Mouse (Mus musculus) midbrain, postnatal 0 days (tissue): ENCODE measurements around the gene Rras. TPM values are rescaled to one million over a fixed set of nuclear protein-coding genes. Genes with fewer than 3 reads are reported as not detected.

ENCODE experiments used
- ATAC-seq: fragments of 200-750 bp; cut with Nextera tagmentation; 2 replicates; pipeline ENCODE4 v1.8.0; 2017; ENCODE audit warnings: moderate number of reproducible peaks, mild to moderate bottlenecking, moderate TSS enrichment, moderate library complexity; ENCODE audit not compliant: low FRiP score
- DNase-seq: peaks from one replicate; pipeline ENCODE4 v3.0.0-alpha.2; 2015; ENCODE audit warnings: low spot score
- H3K27ac ChIP-seq: fragments of 300-500 bp; sonication (generic); 2 replicates; pipeline ENCODE4 v1.5.1; 2014; ENCODE audit warnings: low read depth, mild to moderate bottlenecking, low read length, mixed read lengths
- H3K27me3 ChIP-seq: fragments of 300-500 bp; sonication (generic); 2 replicates; pipeline ENCODE4 v1.6.1; 2014; ENCODE audit warnings: low read length, control low read depth, mixed read lengths; ENCODE audit not compliant: insufficient read depth
- H3K36me3 ChIP-seq: fragments of 300-500 bp; sonication (generic); 2 replicates; pipeline ENCODE4 v1.6.1; 2014; ENCODE audit warnings: low read length, control low read depth, mixed read lengths; ENCODE audit not compliant: insufficient read depth
- H3K4me1 ChIP-seq: fragments of 300-500 bp; sonication (generic); 2 replicates; pipeline ENCODE4 v1.6.1; 2014; ENCODE audit warnings: mild to moderate bottlenecking, control low read depth, antibody characterized with exemption, low read length, mixed read lengths; ENCODE audit not compliant: insufficient read depth
- H3K4me2 ChIP-seq: fragments of 300-500 bp; sonication (generic); 2 replicates; pipeline ENCODE4 v1.6.1; 2014; ENCODE audit warnings: low read depth, mild to moderate bottlenecking, low read length, mixed read lengths; ENCODE audit not compliant: poor library complexity, severe bottlenecking
- H3K4me3 ChIP-seq: fragments of 300-500 bp; sonication (generic); 2 replicates; pipeline ENCODE4 v1.5.1; 2014; ENCODE audit warnings: low read depth, mild to moderate bottlenecking, low read length, moderate library complexity
- H3K9ac ChIP-seq: fragments of 300-500 bp; sonication (generic); replicated peaks from 2 replicates; pipeline ENCODE4 v1.6.1; 2014; ENCODE audit warnings: mild to moderate bottlenecking, low read length, moderate library complexity, mixed read lengths; ENCODE audit not compliant: poor library complexity, severe bottlenecking
- H3K9me3 ChIP-seq: fragments of 300-500 bp; sonication (generic); 2 replicates; pipeline ENCODE4 v1.6.1; 2016; ENCODE audit warnings: low read length, control low read depth
- CTCF ChIP-seq: IDR thresholded peaks from 2 replicates; pipeline ENCODE4 v1.5.1; 2016; ENCODE audit warnings: antibody characterized with exemption, mild to moderate bottlenecking
- WGBS: fragments of 180-500 bp; shearing (Covaris S2); extraction: QIAGEN DNeasy Blood & Tissue Kit; methylation state at CpG from one replicate; pipeline ENCODE4 v1.1.7; 2014; 5-methylcytosine and 5-hydroxymethylcytosine counted together
- polyA plus RNA-seq: library from polyadenylated mRNA; unstranded; fragments of >200 nt; fragmentation: Nextera tagmentation; extraction: Ambion mirVana; gene quantifications from 2 replicates; pipeline ENCODE4 v1.2.1, GENCODE M21; 2015
- total RNA-seq: library from RNA; depleted of rRNA; stranded (reverse); fragments of >200 nt; gene quantifications from 2 replicates; pipeline ENCODE4 v1.2.3, GENCODE M21; 2014

Gene Rras
- total and polyA plus RNA-seq, 2 experiments from 2014 or later = 7.9 to 14.0 TPM

DNA sequence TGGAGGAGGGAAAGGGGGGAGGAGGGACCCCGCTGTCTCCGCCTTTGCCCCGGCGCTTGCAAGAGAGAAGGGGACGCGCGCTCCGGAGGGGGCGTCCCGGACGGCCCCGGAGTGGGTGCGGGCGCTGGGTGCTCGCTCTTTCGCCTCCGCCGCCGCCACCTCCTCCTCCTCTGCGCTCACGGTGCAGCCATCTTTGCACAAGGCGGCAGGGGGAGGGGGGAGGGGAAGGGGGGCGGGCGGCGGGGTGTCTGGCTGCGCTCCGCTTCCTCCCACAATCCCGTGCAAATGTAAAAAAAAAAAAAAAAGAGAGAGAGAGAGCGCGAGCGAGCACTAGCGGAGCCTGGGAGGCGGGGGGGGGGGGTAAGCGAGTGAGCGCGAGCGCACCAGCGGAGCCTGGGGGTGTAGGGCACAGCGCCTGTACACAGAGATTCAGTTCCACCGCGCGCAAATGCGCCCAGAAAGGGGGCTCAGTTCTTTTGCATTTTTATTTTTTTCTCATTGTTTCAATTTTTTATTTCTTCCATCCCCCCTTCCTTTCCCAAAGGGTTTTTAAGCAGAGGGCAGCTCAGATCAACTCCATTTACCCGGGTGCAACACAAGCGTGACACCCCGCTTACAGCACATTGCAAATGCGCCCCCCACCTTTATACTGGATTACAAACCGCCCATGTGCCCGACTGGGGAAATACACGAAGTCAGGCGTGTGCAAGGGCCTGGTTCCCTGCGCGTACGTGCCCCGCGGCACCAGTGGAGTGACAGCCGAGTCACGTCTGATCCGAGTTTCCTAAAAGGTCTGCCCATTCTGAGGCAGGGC, 35.6 kb downstream of the Rras start:
- ATAC-seq (peak; percentile 45), DNase-seq (peak; percentile 85)
- WGBS = 2% methylated on average over 26 of the region's 59 CpGs
- Histone ChIP-seq H3K27me3 (no peaks in the 10 kb centered on the region), H3K4me2 (peak overlapping the region; percentile 93), H3K27ac (peak overlapping the region; percentile 99), H3K36me3 (peaks cover 19% of the 10 kb centered on the region), H3K4me1 (peaks cover 4% of the 10 kb centered on the region; the same call in 1 of the 2 replicates), H3K9me3 (no peaks in the 10 kb centered on the region), H3K9ac (peak overlapping the region; percentile 96), H3K4me3 (peak overlapping the region; percentile 81)
- TF ChIP-seq CTCF = no peak

DNA sequence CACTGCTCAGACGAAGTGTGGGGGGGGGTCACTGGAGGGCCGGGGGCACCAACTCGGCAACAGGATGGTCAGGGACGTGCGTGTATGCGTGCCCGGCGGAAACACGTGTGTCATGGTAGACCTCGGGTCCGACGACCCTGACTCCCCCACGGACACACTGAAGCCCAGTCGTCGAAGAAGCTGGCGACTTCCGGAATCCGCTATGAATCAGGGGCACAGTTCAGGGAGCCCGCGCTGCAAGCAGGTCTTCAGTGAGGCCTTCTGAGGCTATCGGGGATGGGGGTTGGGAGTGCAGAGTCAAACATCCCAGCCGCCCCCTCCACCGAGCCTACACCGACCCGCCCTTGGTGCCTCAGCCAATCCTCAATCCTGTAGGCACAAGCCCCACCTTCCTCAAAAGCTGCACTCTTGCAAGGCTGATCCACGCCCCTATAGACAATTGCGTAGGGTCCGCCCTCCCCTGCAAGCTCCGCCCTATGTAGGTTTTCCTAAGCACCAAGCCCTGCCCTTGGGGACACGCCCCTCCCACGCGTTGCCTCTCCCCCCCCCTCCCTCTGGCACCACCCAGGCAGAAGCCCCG, 36.3 kb downstream of the Rras start:
- Histone ChIP-seq H3K4me3 (peak overlapping the region; percentile 81), H3K9ac (peak overlapping the region; percentile 96), H3K4me1 (peaks cover 8% of the 10 kb centered on the region; the same call in 1 of the 2 replicates), H3K9me3 (no peaks in the 10 kb centered on the region), H3K27me3 (no peaks in the 10 kb centered on the region), H3K27ac (peak overlapping the region; percentile 99), H3K36me3 (peaks cover 12% of the 10 kb centered on the region), H3K4me2 (peak overlapping the region; percentile 93)
- 0% methylated on average over 32 of the region's 33 CpGs for WGBS
- peak; percentile 97 for DNase-seq
- peak; percentile 85 for ATAC-seq
- TF ChIP-seq CTCF = no peak

DNA sequence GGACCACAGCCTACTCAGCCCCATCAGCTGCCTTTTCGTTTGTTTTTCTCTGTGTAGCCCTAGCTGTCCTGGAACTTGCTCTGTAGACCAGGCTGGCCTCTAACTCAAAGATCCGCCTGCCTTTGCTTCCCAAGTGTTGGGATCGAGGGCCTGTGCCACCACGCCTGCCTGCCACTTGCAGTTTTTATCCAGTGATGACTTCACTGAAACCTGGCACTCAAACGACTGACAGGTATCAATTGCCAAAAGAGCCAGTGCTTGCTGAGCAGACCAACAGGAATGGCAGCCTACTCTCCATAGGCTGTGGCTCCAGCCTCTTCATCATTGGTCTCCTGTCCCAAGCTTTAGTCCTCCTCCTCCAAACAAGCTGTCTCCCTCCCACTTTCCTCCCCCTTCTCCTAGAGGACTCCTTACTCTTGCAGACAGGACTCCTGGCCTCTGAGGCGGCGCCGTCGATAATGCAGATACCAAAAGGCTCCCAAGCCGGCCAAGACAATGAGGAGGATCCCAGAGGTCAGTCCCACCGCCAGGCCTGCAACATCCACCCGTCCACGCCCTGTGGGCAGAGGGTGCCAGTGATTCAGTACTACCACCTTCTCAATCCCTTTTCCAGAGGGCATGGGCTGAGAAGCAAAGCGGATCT, 38.7 kb downstream of the Rras start:
- Histone ChIP-seq H3K4me3 (no peak overlapping the region), H3K9me3 (no peaks in the 10 kb centered on the region), H3K36me3 (no peaks in the 10 kb centered on the region), H3K27ac (no peak overlapping the region), H3K4me1 (peaks cover 14% of the 10 kb centered on the region; the same call in 1 of the 2 replicates), H3K27me3 (no peaks in the 10 kb centered on the region), H3K9ac (no peak overlapping the region), H3K4me2 (no peak overlapping the region)
- TF ChIP-seq CTCF = no peak
- WGBS = 62% methylated on average over 14 of the region's 14 CpGs
- DNase-seq (no peak), ATAC-seq (no peak)

DNA sequence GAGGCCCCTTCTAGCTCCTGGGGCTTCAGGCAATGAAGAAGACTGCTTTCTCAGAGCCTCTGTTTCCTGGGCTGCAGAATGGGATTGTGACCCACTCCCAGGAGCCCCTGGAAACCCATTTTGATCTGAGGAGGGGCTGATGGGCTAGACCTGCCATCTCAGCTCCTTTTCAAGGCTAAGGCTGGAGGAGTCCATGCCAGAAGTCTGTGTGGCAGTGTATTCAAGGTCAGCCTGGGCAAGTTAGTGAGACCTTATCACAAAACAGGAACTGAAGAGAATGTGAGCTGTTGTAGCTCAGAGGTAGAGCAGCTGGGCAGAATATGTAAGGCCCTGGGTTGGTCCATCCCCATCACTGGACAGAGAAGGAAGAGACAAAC, 39.2 kb downstream of the Rras start:
- ATAC-seq = no peak
- Histone ChIP-seq H3K9ac (no peak overlapping the region), H3K4me3 (no peak overlapping the region)

DNA sequence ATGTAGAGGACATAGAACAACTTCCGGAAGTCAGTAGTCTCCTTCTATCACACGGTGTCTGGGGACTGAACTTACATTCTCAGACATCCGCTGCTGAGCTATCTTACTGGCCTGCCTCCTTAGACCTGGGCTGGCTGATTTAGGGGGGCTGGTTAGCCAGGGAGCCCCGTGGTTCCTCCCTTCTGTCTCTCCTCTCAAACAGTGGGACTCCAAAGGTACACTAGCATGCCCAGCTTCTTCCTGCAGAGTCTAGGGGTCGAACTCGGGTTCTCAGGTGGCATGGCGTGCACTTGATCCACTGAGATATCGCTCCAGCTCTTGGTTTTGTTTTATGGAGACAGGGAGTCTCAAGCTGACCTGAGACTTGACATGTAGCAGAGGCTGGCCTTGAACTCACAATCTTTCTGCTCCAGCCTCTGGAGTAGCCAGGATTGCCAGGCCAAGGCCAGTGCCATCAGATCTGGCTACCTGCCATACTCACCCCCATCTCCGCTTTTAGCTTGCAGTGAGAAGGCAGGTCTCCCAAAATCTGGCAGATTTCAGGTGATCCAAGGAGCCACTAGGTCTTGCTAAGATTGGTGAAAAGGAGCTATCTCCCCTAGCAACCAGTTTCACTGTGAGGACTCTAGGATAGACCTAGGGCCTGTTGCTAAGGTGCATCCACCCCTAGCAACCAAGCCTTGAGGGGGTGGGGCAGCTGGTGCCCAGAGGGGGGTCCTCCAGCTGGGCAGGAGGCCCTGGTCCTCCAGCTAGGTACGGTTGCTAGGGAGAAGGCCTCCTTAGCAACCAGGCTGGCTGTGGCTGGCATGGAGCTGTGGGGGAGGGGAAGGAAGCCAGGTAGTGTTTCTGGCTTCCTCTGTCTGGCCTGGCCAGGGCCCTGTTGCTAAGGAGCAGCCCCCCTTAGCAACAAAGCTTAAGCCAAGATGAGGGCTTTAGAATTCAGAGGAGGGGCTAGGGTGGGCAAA, 41.1 kb downstream of the Rras start:
- DNase-seq = peak; percentile 70
- WGBS = 72% methylated on average over 10 of the region's 10 CpGs
- Histone ChIP-seq H3K9ac (peak overlapping the region; percentile 33; the same call in 1 of the 2 replicates), H3K9me3 (no peaks in the 10 kb centered on the region), H3K4me3 (no peak overlapping the region), H3K4me2 (0 out of 2 replicates have a peak overlapping the region, but pooled peaks have one; percentile 6), H3K36me3 (no peaks in the 10 kb centered on the region), H3K27ac (peak overlapping the region; percentile 87), H3K27me3 (no peaks in the 10 kb centered on the region), H3K4me1 (peaks cover 18% of the 10 kb centered on the region; the same call in 1 of the 2 replicates)
- no peak for TF ChIP-seq CTCF
- peak; percentile 54 for ATAC-seq

More for the DNA sequence above, 39.2 kb downstream of the Rras start:
- Histone ChIP-seq H3K9me3 (no peaks in the 10 kb centered on the region), H3K4me1 (peaks cover 18% of the 10 kb centered on the region; the same call in 1 of the 2 replicates), H3K27me3 (no peaks in the 10 kb centered on the region), H3K36me3 (no peaks in the 10 kb centered on the region), H3K4me2 (no peak overlapping the region), H3K27ac (no peak overlapping the region)
- DNase-seq = no peak
- TF ChIP-seq CTCF = no peak
